39 mouse cellular contexts compared by ENCODE assay signal in genomic region chr2:153848389-153848788, GRCm38 (mm10). TPM values are rescaled to one million over a fixed set of nuclear protein-coding genes. Genes with fewer than 3 reads are reported as not detected.
"Had no signal": no experiment of that assay in that cellular context is flagged by ENCODE, and none has a peak within 500 bp of the region (broad histone marks: within the 10 kb centered on the region; RNA-seq: fewer than 3 reads in every experiment).

No protein-coding gene starts in this region.

- H3K4me2 ChIP-seq: heart, embryonic 12.5 days; hindbrain, embryonic 12.5 days; hindbrain, embryonic 14.5 days; intestine, embryonic 15.5 days; limb, embryonic 13.5 days; limb, embryonic 15.5 days; liver, embryonic 12.5 days had no signal

- H3K27ac ChIP-seq: gastrocnemius, adult 2 months; heart, embryonic 10.5 days; hindbrain, embryonic 10.5 days; hindbrain, embryonic 12.5 days; hindbrain, embryonic 14.5 days; intestine, embryonic 15.5 days; layer of hippocampus, adult 2 months; left cerebral cortex, adult 2 months; limb, embryonic 13.5 days; limb, embryonic 15.5 days; liver, embryonic 12.5 days; liver, embryonic 14.5 days had no signal

- H3K9ac ChIP-seq: heart, embryonic 12.5 days; hindbrain, embryonic 12.5 days; hindbrain, embryonic 14.5 days; intestine, embryonic 15.5 days; limb, embryonic 13.5 days; limb, embryonic 15.5 days; liver, embryonic 12.5 days; liver, embryonic 14.5 days had no signal

- H3K36me3 ChIP-seq: heart, embryonic 10.5 days; heart, embryonic 12.5 days; hindbrain, embryonic 10.5 days; hindbrain, embryonic 12.5 days; intestine, embryonic 15.5 days; limb, embryonic 13.5 days; limb, embryonic 15.5 days; liver, embryonic 12.5 days had no signal

- ATAC-seq: hindbrain, embryonic 16.5 days; inflammation-experienced regulatory T-cells, adult 6 months; intestine, embryonic 15.5 days; intestine, postnatal 0 days; liver, embryonic 12.5 days had no signal

- H3K27me3 ChIP-seq: heart, embryonic 12.5 days; hindbrain, embryonic 12.5 days; intestine, embryonic 15.5 days; limb, embryonic 13.5 days; limb, embryonic 15.5 days; liver, embryonic 12.5 days had no signal

- H3K9me3 ChIP-seq: heart, embryonic 10.5 days; hindbrain, embryonic 10.5 days; hindbrain, embryonic 12.5 days; intestine, embryonic 15.5 days; limb, embryonic 15.5 days; liver, embryonic 12.5 days had no signal

- DNase-seq: gastrocnemius, adult 2 months; gastrocnemius, postnatal 10 days; gastrocnemius, postnatal 25 days; heart, postnatal 10 days; heart, postnatal 4 days; kidney, adult 18-20 months; kidney, adult 8-10 months; kidney, postnatal 10 days; kidney, postnatal 4 days; left cerebral cortex, postnatal 4 days had no signal

- H3K4me3 ChIP-seq: gastrocnemius, adult 2 months; heart, embryonic 10.5 days; heart, embryonic 12.5 days; hindbrain, embryonic 10.5 days; hindbrain, embryonic 12.5 days; intestine, embryonic 15.5 days; layer of hippocampus, adult 2 months; left cerebral cortex, adult 2 months; limb, embryonic 13.5 days; limb, embryonic 15.5 days; liver, embryonic 12.5 days had no signal

- H3K4me1 ChIP-seq: hindbrain, embryonic 10.5 days; hindbrain, embryonic 12.5 days; intestine, embryonic 15.5 days; limb, embryonic 13.5 days; limb, embryonic 15.5 days; liver, embryonic 12.5 days had no signal

RNA-seq across cellular contexts. Expression of gene Sun5, which starts 22.5 kb away (rescaled TPM):
- total RNA-seq: gastrocnemius, adult 2 months; gastrocnemius, postnatal 10 days; gastrocnemius, postnatal 25 days; gastrocnemius, postnatal 4 days; granulocyte monocyte progenitor cell, adult 5-6 weeks; heart, adult 8-10 months; heart, postnatal 10 days; heart, postnatal 25 days; heart, postnatal 4 days; layer of hippocampus, adult 2 months; layer of hippocampus, postnatal 10 days; layer of hippocampus, postnatal 25 days; left cerebral cortex, adult 2 months; left cerebral cortex, postnatal 25 days; left cerebral cortex, postnatal 4 days; liver, adult 2 months had no signal
- polyA plus RNA-seq: heart, embryonic 10.5 days; heart, embryonic 12.5 days; heart, embryonic 14.5 days; heart, embryonic 16.5 days; hindbrain, embryonic 10.5 days; hindbrain, embryonic 12.5 days; hindbrain, embryonic 14.5 days; hindbrain, embryonic 16.5 days; inflammation-experienced regulatory T-cells, adult 6 months; intestine, embryonic 15.5 days; intestine, postnatal 0 days; kidney, embryonic 14.5 days; kidney, embryonic 16.5 days; limb, embryonic 11.5 days; limb, embryonic 13.5 days; limb, embryonic 15.5 days; liver, adult 2 months; liver, embryonic 12.5 days; liver, embryonic 14.5 days; liver, embryonic 16.5 days had no signal

RNA-seq across cellular contexts. Expression of gene Bpifb2, which starts 26.5 kb away (rescaled TPM):
- total RNA-seq: gastrocnemius, adult 2 months; gastrocnemius, postnatal 10 days; gastrocnemius, postnatal 25 days; gastrocnemius, postnatal 4 days; granulocyte monocyte progenitor cell, adult 5-6 weeks; heart, adult 8-10 months; heart, postnatal 10 days; heart, postnatal 25 days; heart, postnatal 4 days; layer of hippocampus, adult 2 months; layer of hippocampus, postnatal 10 days; layer of hippocampus, postnatal 25 days; left cerebral cortex, adult 2 months; left cerebral cortex, postnatal 25 days; left cerebral cortex, postnatal 4 days; liver, adult 2 months had no signal
- polyA plus RNA-seq: heart, embryonic 10.5 days; heart, embryonic 12.5 days; heart, embryonic 14.5 days; heart, embryonic 16.5 days; hindbrain, embryonic 10.5 days; hindbrain, embryonic 12.5 days; hindbrain, embryonic 14.5 days; inflammation-experienced regulatory T-cells, adult 6 months; intestine, embryonic 15.5 days; intestine, postnatal 0 days; kidney, embryonic 14.5 days; kidney, embryonic 16.5 days; limb, embryonic 13.5 days; limb, embryonic 15.5 days; liver, adult 2 months; liver, embryonic 12.5 days; liver, embryonic 14.5 days; liver, embryonic 16.5 days had no signal

RNA-seq across cellular contexts. Expression of gene Bpifb6, which starts 51.8 kb away (rescaled TPM):
- total RNA-seq: gastrocnemius, adult 2 months; gastrocnemius, postnatal 10 days; gastrocnemius, postnatal 25 days; gastrocnemius, postnatal 4 days; granulocyte monocyte progenitor cell, adult 5-6 weeks; heart, adult 8-10 months; heart, postnatal 10 days; heart, postnatal 25 days; heart, postnatal 4 days; layer of hippocampus, adult 2 months; layer of hippocampus, postnatal 10 days; layer of hippocampus, postnatal 25 days; left cerebral cortex, adult 2 months; left cerebral cortex, postnatal 25 days; left cerebral cortex, postnatal 4 days; liver, adult 2 months had no signal
- polyA plus RNA-seq: heart, embryonic 10.5 days; heart, embryonic 12.5 days; heart, embryonic 14.5 days; heart, embryonic 16.5 days; hindbrain, embryonic 10.5 days; hindbrain, embryonic 12.5 days; hindbrain, embryonic 14.5 days; hindbrain, embryonic 16.5 days; inflammation-experienced regulatory T-cells, adult 6 months; intestine, embryonic 15.5 days; intestine, postnatal 0 days; kidney, embryonic 14.5 days; kidney, embryonic 16.5 days; limb, embryonic 11.5 days; limb, embryonic 13.5 days; limb, embryonic 15.5 days; liver, adult 2 months; liver, embryonic 12.5 days; liver, embryonic 14.5 days; liver, embryonic 16.5 days had no signal
